ENCODE assay signal across 7 mouse cellular contexts in the genomic region with DNA sequence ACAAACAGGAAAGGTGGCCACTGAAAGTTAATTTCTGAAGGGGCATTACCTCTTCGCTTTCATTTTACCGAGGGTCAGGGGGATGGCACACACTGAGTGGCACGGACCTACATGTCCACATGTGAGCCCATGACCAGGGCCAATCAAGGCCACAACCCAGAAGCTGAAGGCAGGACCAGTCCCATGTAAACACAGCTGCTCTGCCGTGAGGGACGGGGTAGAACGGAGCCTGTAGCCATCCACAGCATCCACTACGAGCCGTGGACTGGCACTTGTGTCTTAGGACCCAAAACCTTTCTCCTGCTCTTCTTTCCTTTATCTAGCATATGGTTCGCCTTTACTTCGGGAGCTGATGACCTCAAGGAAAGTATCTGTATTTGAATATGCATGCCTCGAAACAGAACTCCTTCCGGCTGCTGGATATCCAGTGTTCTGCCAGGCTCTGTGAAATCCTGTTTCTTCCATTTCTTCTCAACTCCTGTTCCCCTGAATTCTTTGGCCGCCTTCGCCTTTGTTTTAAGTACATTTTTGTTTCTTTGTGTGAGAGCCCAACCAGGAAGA.
DNase-seq lines count a peak whose midpoint lies in the region; ATAC-seq and TF ChIP-seq lines count a peak whose summit lies in the region.

No protein-coding gene starts in this region.

- peaks cover 30% of the 10 kb centered on the region for H3K4me1 ChIP-seq in forebrain, embryonic 13.5 days
- peaks cover 29% of the 10 kb centered on the region for H3K4me1 ChIP-seq in liver, embryonic 12.5 days
- peaks cover 43% of the 10 kb centered on the region for H3K4me1 ChIP-seq in small intestine, adult 2 months (ENCODE audit: control insufficient read depth, insufficient read depth, insufficient read length, low read length)

- 61% methylated on average over 14 of the region's 14 CpGs for WGBS in forebrain, embryonic 13.5 days
- WGBS in liver, embryonic 12.5 days (ENCODE audit: insufficient replicate concordance), result 70% methylated on average over 14 of the region's 14 CpGs
- 44% methylated on average over 14 of the region's 14 CpGs for WGBS in small intestine, adult 2 months

- no peak for TF ChIP-seq CTCF in left cerebral cortex, adult 2 months (IDR thresholded peaks at IDR 0.05)
- TF ChIP-seq CTCF in small intestine, adult 2 months (IDR thresholded peaks at IDR 0.05; ENCODE audit: extremely low read depth, insufficient read length, insufficient replicate concordance, low read depth, low read length), result no peak

- 0 out of 2 replicates have a peak, but pooled peaks have one; percentile 13 for ATAC-seq in forebrain, embryonic 13.5 days
- ATAC-seq in liver, embryonic 12.5 days, result 0 out of 2 replicates have a peak, but pooled peaks have one; percentile 25

- intact Hi-C loops in left cerebral cortex, adult 2 months (cut with DNase I), result loop anchor here (2.0 kb wide), 1 partner anchor 102 kb away; the partner anchor contains the start of gene Klf3

- H3K4me2 ChIP-seq in forebrain, embryonic 13.5 days, result 0 out of 2 replicates have a peak overlapping the region, but pooled peaks have one; percentile 15
- H3K4me2 ChIP-seq in liver, embryonic 12.5 days, result peak overlapping the region; percentile 38

- H3K36me3 ChIP-seq in forebrain, embryonic 13.5 days (ENCODE audit: poor library complexity, severe bottlenecking), result no peaks in the 10 kb centered on the region
- no peaks in the 10 kb centered on the region for H3K36me3 ChIP-seq in liver, embryonic 12.5 days
- no peaks in the 10 kb centered on the region for H3K36me3 ChIP-seq in small intestine, adult 2 months (ENCODE audit: control insufficient read depth, insufficient read depth, low read length)

- no peaks in the 10 kb centered on the region for H3K9me3 ChIP-seq in forebrain, embryonic 13.5 days (replicated peaks)
- H3K9me3 ChIP-seq in liver, embryonic 12.5 days (replicated peaks), result no peaks in the 10 kb centered on the region

- H3K27me3 ChIP-seq in forebrain, embryonic 13.5 days, result no peaks in the 10 kb centered on the region
- peaks cover 3% of the 10 kb centered on the region; the same call in 1 of the 2 replicates for H3K27me3 ChIP-seq in liver, embryonic 12.5 days (replicated peaks)
- no peaks in the 10 kb centered on the region for H3K27me3 ChIP-seq in small intestine, adult 2 months (ENCODE audit: control insufficient read depth, insufficient read depth, low read length)

- peak overlapping the region; percentile 60 for H3K27ac ChIP-seq in left cerebral cortex, adult 2 months
- H3K27ac ChIP-seq in forebrain, embryonic 13.5 days, result peak overlapping the region; percentile 78
- H3K27ac ChIP-seq in liver, embryonic 12.5 days, result 0 out of 2 replicates have a peak overlapping the region, but pooled peaks have one; percentile 31
- peak overlapping the region; percentile 94 for H3K27ac ChIP-seq in small intestine, adult 2 months (ENCODE audit: insufficient read depth, low read depth, low read length)

- H3K9ac ChIP-seq in forebrain, embryonic 13.5 days, result no peak overlapping the region
- peak overlapping the region; percentile 36; the same call in 1 of the 2 replicates for H3K9ac ChIP-seq in liver, embryonic 12.5 days

- DNase-seq in left cerebral cortex, adult 2 months (ENCODE audit: extremely low spot score in 1 of 2, low spot score in 2 of 2), result peak in 1 of 2 experiments; percentile 23
- no peak for DNase-seq in left cerebral cortex, adult 9 months (ENCODE audit: low spot score in 2 of 2)
- no peak for DNase-seq in cerebellum, adult 11 months
- DNase-seq in embryo, embryonic 11 days, result no peak

- peak overlapping the region; percentile 27; the same call in 1 of the 2 replicates for H3K4me3 ChIP-seq in left cerebral cortex, adult 2 months
- no peak overlapping the region for H3K4me3 ChIP-seq in forebrain, embryonic 13.5 days
- no peak overlapping the region for H3K4me3 ChIP-seq in liver, embryonic 12.5 days
- H3K4me3 ChIP-seq in small intestine, adult 2 months (ENCODE audit: low read depth, low read length), result no peak overlapping the region

- no peak for TF ChIP-seq POLR2A in small intestine, adult 2 months (IDR thresholded peaks at IDR 0.05; ENCODE audit: low read depth, low read length)

Comparison
In these comparisons a context has a peak if more than half of its experiments do, and no peak if none do; other contexts are left out.
1. H3K27ac ChIP-seq: peak in every context shown above with its lines; median percentile 94 in small intestine, adult 2 months; 78 in forebrain, embryonic 13.5 days; 60 in left cerebral cortex, adult 2 months; 31 in liver, embryonic 12.5 days.